Mouse (Mus musculus): ENCODE data around the gene Stt3b.

Stt3b gene

GRCm38 (mm10) chr9:115310346-115311222 lies at the start of gene Stt3b:
Gene Stt3b (minus strand): TSS chr9:115310421.
- peak; percentile 100 for DNase-seq (ENCODE audit: low spot score)

DNA sequence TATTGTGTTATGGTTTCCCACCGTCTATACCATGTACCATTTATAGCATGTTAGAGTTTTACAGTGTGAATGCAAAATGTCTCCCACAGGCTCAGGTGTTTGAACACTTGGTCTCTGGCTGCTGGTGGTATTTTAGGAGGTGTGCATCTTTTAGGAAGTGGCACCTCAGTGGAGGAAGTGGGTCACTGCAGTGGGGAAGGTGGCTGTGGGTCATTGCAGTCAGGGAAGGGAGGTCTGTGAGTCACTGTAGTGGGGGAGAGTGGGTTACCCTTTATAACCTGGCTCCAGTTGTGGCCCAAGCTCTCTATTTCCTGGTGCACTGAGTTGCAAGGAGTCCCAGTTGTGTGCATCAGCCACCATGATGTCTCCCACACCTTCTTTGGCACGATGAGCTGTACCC lies 48.2 kb upstream of the Stt3b start:
- no peak for DNase-seq (ENCODE audit: low spot score)

DNA sequence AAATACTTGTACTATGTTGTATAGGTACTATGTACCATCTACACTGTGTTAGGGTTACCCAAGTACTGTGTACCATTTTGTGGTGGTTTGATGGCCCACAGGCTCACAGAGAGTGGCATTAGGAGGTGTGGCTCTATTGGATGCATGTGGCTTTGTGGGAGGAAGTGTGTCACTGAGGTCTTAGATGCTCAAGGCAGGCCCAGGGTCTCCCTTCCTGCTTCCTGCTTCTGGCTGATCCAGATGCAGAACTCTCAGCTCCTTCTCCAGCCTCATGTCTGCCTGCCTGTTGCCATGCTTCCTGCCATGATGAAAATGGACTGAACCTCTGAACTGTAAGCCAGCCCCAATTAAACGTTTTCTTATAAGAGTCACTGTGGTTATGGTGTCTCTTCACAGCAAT lies 47.8 kb upstream of the Stt3b start:
- no peak for DNase-seq (ENCODE audit: low spot score)

GRCm38 (mm10) chr9:115356731-115357458 lies 46.7 kb upstream of the Stt3b start:
- DNase-seq (ENCODE audit: low spot score), result peak; percentile 18

GRCm38 (mm10) chr9:115355972-115356371 lies 45.8 kb upstream of the Stt3b start:
- DNase-seq (ENCODE audit: low spot score), result peak; percentile 36

DNA sequence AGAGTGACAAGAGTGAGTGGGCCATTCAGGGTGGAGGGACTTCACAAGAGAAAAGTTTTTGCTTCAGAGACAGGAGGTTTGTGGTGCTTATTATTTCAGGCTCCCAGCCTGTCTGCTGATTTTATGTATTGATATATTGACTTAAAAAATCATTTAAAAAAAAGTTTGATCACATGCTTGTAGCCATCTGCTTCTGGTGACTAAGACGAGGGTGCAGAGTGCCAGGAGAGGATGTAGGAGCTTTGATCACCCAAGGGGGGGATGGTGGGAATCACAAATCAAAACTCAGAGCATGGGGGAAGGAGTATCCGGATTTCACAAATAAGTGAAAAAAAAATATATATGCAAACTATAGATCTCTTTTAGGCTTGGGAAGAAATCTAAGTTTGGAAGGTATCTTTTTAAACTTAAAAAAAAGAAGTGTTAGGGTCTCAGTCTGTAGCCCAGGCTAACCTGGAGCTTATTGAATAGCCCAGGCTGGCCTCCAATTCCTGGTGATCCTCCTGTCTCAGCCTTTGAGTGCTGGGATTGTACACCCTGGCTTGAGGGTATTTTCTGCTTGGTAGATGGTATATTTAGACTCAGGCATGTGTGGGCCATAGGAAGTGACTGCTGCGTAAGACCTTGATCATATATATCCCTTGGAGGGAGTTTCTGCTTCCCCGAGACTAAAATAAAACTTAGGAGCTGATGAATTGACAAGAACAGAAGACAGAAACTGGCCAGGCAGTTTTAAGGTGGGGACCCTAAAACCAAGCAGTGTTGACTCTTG lies 39.7 kb upstream of the Stt3b start:
- no peak for DNase-seq (ENCODE audit: low spot score)

DNA sequence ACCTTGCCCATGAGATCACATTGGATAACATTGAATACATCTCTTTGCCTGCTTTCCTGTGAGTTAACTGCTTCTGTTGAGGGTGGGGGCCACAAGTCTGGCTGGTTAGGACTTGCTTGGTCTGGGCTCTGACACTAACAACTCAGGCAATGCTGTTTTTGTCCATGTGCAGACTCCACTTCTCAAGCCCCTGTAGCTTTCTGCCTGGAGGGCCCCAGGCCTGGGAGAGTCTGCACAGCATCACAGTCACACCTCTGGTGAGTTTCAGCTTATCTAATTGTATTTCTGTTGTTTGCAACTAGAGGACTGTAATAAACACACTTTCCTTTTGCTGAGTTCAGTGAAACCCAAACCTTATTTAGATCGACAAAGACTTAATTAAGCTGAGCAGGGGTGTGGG lies 38.9 kb upstream of the Stt3b start:
- DNase-seq (ENCODE audit: low spot score), result no peak

DNA sequence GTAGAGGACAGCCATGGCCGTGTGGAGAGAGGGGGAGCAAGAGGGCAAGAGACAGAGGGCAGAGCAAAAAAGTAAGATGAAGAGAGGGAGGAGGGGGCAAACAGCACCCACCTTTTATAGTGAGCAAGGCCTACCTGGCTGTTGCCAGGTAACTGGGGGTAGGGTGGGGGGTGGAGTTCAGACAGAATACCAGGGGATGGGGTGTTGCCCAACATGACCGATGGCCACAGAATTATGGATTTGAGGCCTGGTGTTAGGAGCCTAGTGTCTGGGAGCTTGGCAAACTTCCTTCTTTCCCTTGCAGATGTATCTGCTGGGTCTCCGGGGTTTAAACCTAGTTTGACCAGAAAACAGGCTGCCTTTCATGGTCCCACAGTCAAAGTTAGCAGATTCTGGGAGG lies 34.7 kb upstream of the Stt3b start:
- no peak for DNase-seq (ENCODE audit: low spot score)

DNA sequence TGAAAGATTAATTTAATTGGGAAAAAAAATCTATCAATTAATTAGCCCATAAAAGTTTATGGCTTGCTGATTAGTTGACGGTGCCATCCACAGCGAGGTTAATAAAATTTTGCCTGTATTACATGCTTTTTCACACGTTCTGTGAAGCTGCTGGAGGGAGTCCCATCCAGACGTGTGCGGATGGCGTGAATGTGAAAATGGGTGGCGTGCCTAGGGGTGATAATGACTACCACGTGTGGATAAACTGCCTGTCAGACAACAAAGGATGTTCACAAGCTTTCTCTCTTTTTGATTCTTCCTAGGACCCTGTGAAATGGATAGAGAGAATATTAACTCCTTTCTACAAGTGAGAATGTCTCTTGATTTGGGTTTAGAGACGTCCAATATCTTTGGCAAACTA lies 31.4 kb upstream of the Stt3b start:
- no peak for DNase-seq (ENCODE audit: low spot score)

DNA sequence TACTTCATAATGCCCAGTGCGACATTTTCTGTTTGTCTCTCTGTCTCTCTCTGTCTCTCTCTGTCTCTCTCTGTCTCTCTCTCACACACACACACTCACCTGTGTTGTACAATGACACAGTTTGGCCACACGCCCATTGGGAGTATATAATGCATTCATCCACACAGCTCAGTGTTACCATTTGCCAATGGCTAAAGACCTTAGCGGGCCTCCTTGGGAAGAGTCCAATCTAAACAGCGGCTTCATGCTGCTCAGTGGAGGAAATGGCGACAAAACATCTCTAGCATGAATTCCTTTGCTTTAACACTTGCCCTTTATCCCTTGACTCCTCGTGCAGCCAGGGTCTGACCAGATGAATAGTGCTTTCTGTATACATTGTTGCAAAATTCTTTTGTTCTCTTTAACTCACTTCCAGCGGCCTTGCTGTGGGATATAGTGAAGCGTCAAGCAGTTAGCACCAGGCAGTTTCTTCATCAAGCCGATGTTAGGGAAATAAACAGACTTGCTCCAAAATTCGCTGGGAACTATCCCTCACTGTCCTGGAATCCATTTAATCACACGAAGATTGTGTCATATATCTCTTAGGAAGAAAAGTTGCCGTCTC lies 30.1 kb upstream of the Stt3b start:
- no peak for DNase-seq (ENCODE audit: low spot score)

- DNase-seq (ENCODE audit: low spot score), result no peak
These were observed 28.6 kb upstream of the Stt3b start for GRCm38 (mm10) chr9:115338816-115339215.

DNA sequence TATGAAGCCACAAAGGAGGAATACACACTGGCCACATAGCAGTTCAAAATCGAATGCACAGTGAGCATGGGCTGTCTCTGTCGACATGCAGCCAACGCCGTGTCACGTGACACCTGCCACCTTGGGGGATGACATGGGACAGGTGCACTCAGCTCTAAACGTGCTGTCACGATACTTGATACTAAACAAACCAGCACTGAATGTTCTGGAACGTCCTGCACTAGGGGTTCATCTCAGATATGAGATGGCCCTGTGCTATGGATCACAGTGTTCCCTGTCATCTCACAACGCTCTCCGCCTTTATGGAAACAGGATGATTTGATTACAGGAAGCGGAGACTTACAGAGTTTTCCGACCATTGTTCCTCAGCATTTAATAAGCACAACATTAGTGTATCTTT lies 22.8 kb upstream of the Stt3b start:
- no peak for DNase-seq (ENCODE audit: low spot score)

DNA sequence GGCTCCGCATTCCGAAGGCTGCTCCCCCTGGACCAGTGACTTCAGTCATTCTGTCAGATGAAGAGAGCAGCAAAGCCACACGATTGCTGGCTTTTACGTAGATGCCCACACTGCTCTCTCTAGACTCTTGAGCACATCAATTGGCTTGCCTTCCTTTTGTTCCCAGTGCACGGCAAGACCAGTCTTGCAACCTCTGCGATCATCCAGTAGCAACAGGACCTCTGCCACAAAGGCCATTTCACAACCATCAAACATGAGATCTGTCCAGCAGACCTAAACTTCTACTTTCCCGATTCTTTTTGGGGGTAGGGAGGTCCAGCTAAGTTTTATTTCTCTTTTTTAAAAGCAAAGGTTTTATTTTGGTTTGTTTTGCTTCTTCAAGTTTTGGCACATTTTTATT lies 22.1 kb upstream of the Stt3b start:
- no peak for DNase-seq (ENCODE audit: low spot score)

DNA sequence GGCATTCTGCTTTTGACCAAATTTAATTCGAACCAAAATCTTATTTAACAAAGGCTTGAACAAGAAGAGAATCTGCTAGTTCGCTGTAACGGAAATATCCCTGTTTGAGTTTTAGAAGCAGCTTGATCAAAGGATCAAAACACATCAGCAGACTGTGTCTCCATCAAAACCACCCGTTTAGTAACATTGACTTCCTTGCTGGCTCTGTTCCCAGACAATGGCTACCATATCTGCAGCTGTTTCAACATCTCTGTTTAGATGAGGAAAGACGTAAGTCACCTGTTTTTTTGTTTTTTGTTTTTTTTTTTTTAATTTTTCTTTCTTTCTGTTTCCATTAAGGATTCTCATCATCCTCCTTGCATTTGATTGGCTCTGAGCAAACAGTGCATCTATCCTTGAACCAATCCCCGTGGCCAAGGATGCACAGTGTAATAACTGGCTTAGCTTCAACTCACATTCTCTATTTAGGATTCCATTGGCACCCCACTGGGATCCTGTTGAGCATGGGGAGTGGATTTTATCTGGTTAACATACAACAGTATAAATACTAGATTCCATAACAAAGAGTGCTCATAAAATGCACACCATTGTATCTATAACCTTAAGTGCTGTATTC lies 20.7 kb upstream of the Stt3b start:
- DNase-seq (ENCODE audit: low spot score), result no peak

GRCm38 (mm10) chr9:115326533-115326890 lies 16.3 kb upstream of the Stt3b start:
- no peak for DNase-seq (ENCODE audit: low spot score)

DNA sequence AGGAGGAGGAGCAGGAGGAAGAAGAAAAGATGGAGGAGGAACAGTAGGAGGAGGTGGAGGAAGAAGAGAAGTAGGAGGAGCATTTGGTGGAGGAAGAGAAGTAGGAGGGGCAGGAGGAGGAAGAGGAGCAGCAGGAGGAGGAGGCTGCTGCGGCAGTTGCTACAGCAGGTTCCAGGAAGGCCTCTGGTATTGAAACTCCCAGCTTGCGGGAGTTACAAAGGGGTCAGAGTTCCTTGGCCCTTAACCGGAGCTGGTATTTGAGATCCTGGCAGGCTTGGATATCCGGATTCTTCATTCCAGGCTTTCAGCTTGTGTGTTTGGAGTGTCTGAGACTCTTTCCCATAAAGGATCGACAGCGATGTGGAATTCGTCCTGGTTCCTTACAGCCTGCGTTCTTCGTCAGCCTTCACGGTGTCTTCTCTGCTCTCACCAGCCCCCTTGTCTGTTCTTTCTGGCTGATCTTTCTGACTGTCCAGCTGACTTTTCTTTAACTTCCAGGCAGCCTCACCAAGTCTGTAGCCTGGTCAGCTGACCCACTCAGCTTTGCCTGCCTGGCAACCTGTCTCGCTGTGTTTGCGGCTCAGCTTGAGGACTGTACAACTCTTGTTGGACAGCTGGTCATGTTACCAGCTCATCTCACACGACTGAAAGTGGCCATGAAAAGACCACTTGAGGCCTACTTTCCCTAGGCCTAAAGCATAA lies 15.8 kb upstream of the Stt3b start:
- no peak for DNase-seq (ENCODE audit: low spot score)

GRCm38 (mm10) chr9:115323572-115323971 lies 13.4 kb upstream of the Stt3b start:
- no peak for DNase-seq (ENCODE audit: low spot score)

DNA sequence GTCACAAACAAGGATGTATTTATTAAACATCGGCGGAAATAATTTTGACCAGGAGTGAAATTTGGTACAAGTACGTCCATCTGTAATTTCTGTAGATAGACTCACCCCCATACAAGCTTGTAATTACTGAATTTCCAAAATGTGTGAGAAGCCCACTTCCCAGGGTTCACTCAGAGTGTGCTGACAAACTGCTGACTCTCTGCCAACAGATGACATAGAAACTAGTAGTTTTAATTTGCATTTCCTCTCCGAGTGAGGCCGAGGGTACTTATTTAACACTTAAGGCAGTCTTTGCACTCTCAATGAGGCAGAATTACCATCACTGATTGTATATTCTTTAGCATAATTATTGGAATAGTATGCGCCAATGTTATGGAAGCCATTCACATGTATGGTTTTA lies 12.2 kb upstream of the Stt3b start:
- DNase-seq (ENCODE audit: low spot score), result no peak

- DNase-seq (ENCODE audit: low spot score), result no peak
These were observed 10.8 kb upstream of the Stt3b start for GRCm38 (mm10) chr9:115321052-115321451.

DNA sequence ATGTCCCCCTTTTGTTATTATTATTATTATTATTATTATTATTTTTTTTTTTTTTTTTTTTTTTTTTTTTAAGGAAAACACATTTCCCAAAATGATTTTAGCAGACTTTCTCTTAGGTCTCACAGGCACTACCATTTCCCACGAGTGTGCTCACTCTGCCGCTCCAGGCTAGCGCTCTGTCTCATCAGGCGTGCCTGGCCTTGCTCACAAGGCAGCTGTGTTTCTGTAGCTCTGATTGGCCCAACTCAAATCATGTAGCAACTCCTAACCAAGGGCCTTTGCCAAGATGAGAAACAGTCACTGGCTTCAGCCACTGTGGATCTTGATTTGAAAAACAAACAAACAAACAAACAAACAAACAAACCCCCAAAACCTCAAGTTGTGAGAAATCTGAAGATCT lies 9.9 kb upstream of the Stt3b start:
- DNase-seq (ENCODE audit: low spot score), result no peak

Data from embryo, embryonic 10.5 days (tissue).